Mouse (Mus musculus) stomach, embryonic 15.5 days (tissue): ENCODE data around the gene Olfr513. TPM values are rescaled to one million over a fixed set of nuclear protein-coding genes. Genes with fewer than 3 reads are reported as not detected.

Experiments used
- ATAC-seq: fragments of 200-750 bp; cut with Nextera tagmentation; 2 replicates; pipeline ENCODE4 v1.8.0; 2017; ENCODE audit warnings: low read depth, moderate number of reproducible peaks, moderate TSS enrichment; ENCODE audit not compliant: insufficient read depth, low FRiP score
- H3K27ac ChIP-seq: fragments of 300-500 bp; sonication (generic); 2 replicates; pipeline ENCODE4 v1.5.1; 2015; ENCODE audit warnings: mild to moderate bottlenecking, inconsistent platforms
- H3K27me3 ChIP-seq: fragments of 300-500 bp; sonication (generic); replicated peaks from 2 replicates; pipeline ENCODE4 v1.6.1; 2015; ENCODE audit warnings: inconsistent platforms
- H3K36me3 ChIP-seq: fragments of 300-500 bp; sonication (generic); 2 replicates; pipeline ENCODE4 v1.6.1; 2015; ENCODE audit warnings: inconsistent platforms
- H3K4me1 ChIP-seq: fragments of 300-500 bp; sonication (generic); 2 replicates; pipeline ENCODE4 v1.6.1; 2015; ENCODE audit warnings: inconsistent platforms
- H3K4me2 ChIP-seq: fragments of 300-500 bp; sonication (generic); 2 replicates; pipeline ENCODE4 v1.6.1; 2015; ENCODE audit warnings: mild to moderate bottlenecking, inconsistent platforms
- H3K4me3 ChIP-seq: fragments of 300-500 bp; sonication (generic); replicated peaks from 2 replicates; pipeline ENCODE4 v1.5.1; 2015; ENCODE audit warnings: inconsistent platforms
- H3K9ac ChIP-seq: fragments of 300-500 bp; sonication (generic); 2 replicates; pipeline ENCODE4 v1.6.1; 2015; ENCODE audit warnings: inconsistent platforms
- H3K9me3 ChIP-seq: fragments of 300-500 bp; sonication (generic); 2 replicates; pipeline ENCODE4 v1.6.1; 2016; ENCODE audit warnings: inconsistent platforms
- WGBS: fragments of 180-500 bp; shearing (Covaris S2); methylation state at CpG from one replicate; pipeline ENCODE4 v1.1.7; 2015; 5-methylcytosine and 5-hydroxymethylcytosine counted together
- polyA plus RNA-seq: library from polyadenylated mRNA; unstranded; fragments of >200 nt; fragmentation: Nextera tagmentation; extraction: Ambion mirVana; gene quantifications from 2 replicates; pipeline ENCODE4 v1.2.1, GENCODE M21; 2015

Gene Olfr513
- polyA plus RNA-seq = not detected in 2 replicates

GRCm38 (mm10) chr7:108750673-108751072 is at the start of gene Olfr513:
Gene Olfr513, plus strand, starts transcription at chr7:108750973.
- Histone ChIP-seq H3K9me3 (no peaks in the 10 kb centered on the region), H3K4me1 (no peaks in the 10 kb centered on the region), H3K36me3 (no peaks in the 10 kb centered on the region), H3K4me3 (no peak within 1 kb of the TSS), H3K4me2 (no peak within 1 kb of the TSS), H3K9ac (no peak within 1 kb of the TSS), H3K27ac (no peak within 1 kb of the TSS), H3K27me3 (no peaks in the 10 kb centered on the region)
- 61% methylated on average over 1 of the region's 1 CpGs for WGBS
- ATAC-seq = no peak

- Histone ChIP-seq H3K27me3 (no peaks in the 10 kb centered on the region), H3K9ac (no peak within 1 kb of the TSS), H3K4me2 (no peak within 1 kb of the TSS), H3K4me1 (no peaks in the 10 kb centered on the region), H3K9me3 (no peaks in the 10 kb centered on the region), H3K36me3 (no peaks in the 10 kb centered on the region), H3K4me3 (no peak within 1 kb of the TSS), H3K27ac (no peak within 1 kb of the TSS)
- no peak for ATAC-seq
Measured at GRCm38 (mm10) chr7:108713020-108713419, 37.8 kb upstream of the Olfr513 start, which contains the start of gene Olfr512. Gene Olfr512, plus strand, starts transcription at chr7:108713320.

- no peak overlapping the region for H3K9ac ChIP-seq
- no peak overlapping the region for H3K4me3 ChIP-seq
- H3K4me1 ChIP-seq = no peaks in the 10 kb centered on the region
- H3K4me2 ChIP-seq = no peak overlapping the region
- no peak overlapping the region for H3K27ac ChIP-seq
- ATAC-seq = no peak
- H3K27me3 ChIP-seq = no peaks in the 10 kb centered on the region
- H3K9me3 ChIP-seq = no peaks in the 10 kb centered on the region
- 26% methylated on average over 3 of the region's 3 CpGs for WGBS
- no peaks in the 10 kb centered on the region for H3K36me3 ChIP-seq
Measured at GRCm38 (mm10) chr7:108760411-108760810, 9.6 kb downstream of the Olfr513 start.

DNA sequence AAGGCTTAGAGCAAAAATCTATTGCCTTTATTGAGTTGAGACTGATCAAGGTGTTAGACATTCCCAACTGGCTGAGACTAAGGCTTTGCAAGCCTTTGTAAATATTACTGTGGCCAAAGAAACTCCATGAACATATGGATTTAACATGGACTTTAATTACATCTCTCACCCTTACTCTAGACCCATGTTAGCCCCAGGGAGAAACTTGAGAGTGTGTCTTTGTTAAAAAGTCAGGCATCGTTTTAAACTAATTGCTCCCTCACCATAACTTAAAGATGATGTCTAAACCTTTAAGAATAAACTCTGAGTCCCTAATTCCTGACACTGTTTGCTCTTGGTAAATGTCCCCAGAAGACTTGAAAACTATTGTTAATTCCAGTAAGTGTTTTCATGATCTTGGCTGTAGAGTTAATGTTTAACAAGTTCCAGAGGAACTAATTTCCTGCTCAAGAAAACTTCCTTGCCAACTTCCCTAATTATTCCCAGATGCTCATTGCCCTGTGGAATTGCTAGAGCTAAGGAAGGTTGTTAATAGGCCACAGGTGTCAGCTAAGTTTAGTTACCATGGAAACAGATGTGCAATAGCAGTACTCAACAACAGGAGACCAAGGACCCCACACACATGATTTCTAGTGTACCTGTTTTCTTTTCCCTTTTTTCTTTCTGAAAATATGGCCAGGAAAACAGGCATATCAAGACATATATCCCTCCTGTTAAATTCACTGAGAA is 46.6 kb downstream of the Olfr513 start:
- H3K4me2 ChIP-seq = no peak overlapping the region
- no peaks in the 10 kb centered on the region for H3K27me3 ChIP-seq
- no peaks in the 10 kb centered on the region for H3K36me3 ChIP-seq
- ATAC-seq = no peak
- no peaks in the 10 kb centered on the region for H3K9me3 ChIP-seq
- no peaks in the 10 kb centered on the region for H3K4me1 ChIP-seq
- no peak overlapping the region for H3K9ac ChIP-seq
- no peak overlapping the region for H3K4me3 ChIP-seq
- 57% methylated on average over 1 of the region's 1 CpGs for WGBS
- H3K27ac ChIP-seq = no peak overlapping the region

Other genes starting within 250 kb of the Olfr513 start
- not detected in 2 replicates for gene Olfr502, start 225.9 kb upstream of the Olfr513 start, polyA plus RNA-seq
- not detected in 2 replicates for gene Olfr503, start 206.4 kb upstream of the Olfr513 start, polyA plus RNA-seq
- not detected in 2 replicates for gene Olfr504, start 185.2 kb upstream of the Olfr513 start, polyA plus RNA-seq
- gene Olfr506, start 140.2 kb upstream of the Olfr513 start, polyA plus RNA-seq = not detected in 2 replicates
- gene Olfr507, start 129.2 kb upstream of the Olfr513 start, polyA plus RNA-seq = not detected in 2 replicates
- gene Olfr508, start 121.0 kb upstream of the Olfr513 start, polyA plus RNA-seq = not detected in 2 replicates
- gene Olfr509, start 99.1 kb upstream of the Olfr513 start, polyA plus RNA-seq = not detected in 2 replicates
- gene Olfr510, start 84.6 kb upstream of the Olfr513 start, polyA plus RNA-seq = not detected in 2 replicates
- gene Olfr512, start 37.7 kb upstream of the Olfr513 start, polyA plus RNA-seq = not detected in 2 replicates
- gene Olfr514, start 75.0 kb downstream of the Olfr513 start, polyA plus RNA-seq = not detected in 2 replicates
- gene Olfr516, start 99.6 kb downstream of the Olfr513 start, polyA plus RNA-seq = not detected in 2 replicates
- gene Olfr517, start 121.4 kb downstream of the Olfr513 start, polyA plus RNA-seq = not detected in 2 replicates
- not detected in 2 replicates for gene Olfr518, start 134.0 kb downstream of the Olfr513 start, polyA plus RNA-seq
- gene Olfr519, start 143.4 kb downstream of the Olfr513 start, polyA plus RNA-seq = not detected in 2 replicates
- gene Nlrp10, start 179.2 kb downstream of the Olfr513 start, polyA plus RNA-seq = 0.12 and 0.23 TPM in 2 replicates
- gene Eif3f, start 183.4 kb downstream of the Olfr513 start, polyA plus RNA-seq = 78.4 and 83.4 TPM in 2 replicates
- gene Tub, start 199.4 kb downstream of the Olfr513 start, polyA plus RNA-seq = 2.5 TPM in 2 replicates